Mouse (Mus musculus) megakaryocyte, embryonic 14.5 days (primary cell): ENCODE results near the gene Entpd5. TPM values are rescaled to one million over a fixed set of nuclear protein-coding genes. Genes with fewer than 3 reads are reported as not detected.

Experiments used
- H3K27me3 ChIP-seq: replicated peaks from 2 replicates; pipeline ENCODE3; 2012; ENCODE audit warnings: inconsistent platforms
- H3K36me3 ChIP-seq: replicated peaks from 2 replicates; pipeline ENCODE3; 2012; ENCODE audit warnings: low read length, inconsistent platforms, mixed read lengths
- H3K4me1 ChIP-seq: 2 replicates; pipeline ENCODE4 v1.6.1; 2012; ENCODE audit warnings: inconsistent platforms
- H3K4me3 ChIP-seq: replicated peaks from 2 replicates; pipeline ENCODE3; 2012; ENCODE audit warnings: moderate library complexity, mild to moderate bottlenecking, inconsistent platforms
- H3K9me3 ChIP-seq: 2 replicates; pipeline ENCODE4 v1.6.1; 2012; ENCODE audit warnings: inconsistent platforms
- FLI1 ChIP-seq: IDR thresholded peaks from 2 replicates; pipeline ENCODE4 v1.6.1; 2012; ENCODE audit warnings: low read length, inconsistent platforms, mixed read lengths
- GATA1 ChIP-seq: IDR thresholded peaks from 3 replicates; pipeline ENCODE4 v1.6.1; 2012; ENCODE audit warnings: mixed read lengths, low read length, inconsistent platforms, borderline replicate concordance
- polyA plus RNA-seq: library from polyadenylated mRNA; stranded (reverse); fragments of >175 nt; gene quantifications from 2 replicates; pipeline ENCODE4 v1.2.3, GENCODE M21; 2012; ENCODE audit warnings: low replicate concordance; ENCODE audit not compliant: insufficient read depth

Gene Entpd5
- polyA plus RNA-seq, 1 experiment, result 0.83 TPM

DNA sequence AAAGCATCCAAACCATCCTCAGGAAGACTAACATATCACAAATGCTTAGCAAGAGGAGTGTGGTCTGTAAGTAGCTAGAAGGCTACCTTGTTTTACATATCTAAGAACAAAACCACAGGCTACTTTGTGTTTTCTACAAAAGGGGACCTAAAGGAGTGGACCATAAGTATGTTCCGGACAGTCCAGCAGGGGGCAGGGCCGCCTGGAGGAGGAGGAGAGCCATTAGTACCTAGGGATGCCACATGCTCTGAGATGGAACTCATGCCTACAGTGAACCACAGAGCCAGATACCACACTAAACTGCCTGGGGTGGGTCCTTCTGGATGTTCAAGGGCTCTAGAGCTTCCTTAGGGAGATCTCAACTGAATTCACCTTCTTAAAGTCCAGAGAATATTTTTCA is 61.6 kb downstream of the Entpd5 start:
- peaks cover 64% of the 10 kb centered on the region for H3K36me3 ChIP-seq
- H3K9me3 ChIP-seq, result no peaks in the 10 kb centered on the region
- no peaks in the 10 kb centered on the region for H3K27me3 ChIP-seq
- peaks cover 26% of the 10 kb centered on the region for H3K4me1 ChIP-seq
- no peak overlapping the region for H3K4me3 ChIP-seq
- TF ChIP-seq FLI1 (no peak), GATA1 (no peak)

DNA sequence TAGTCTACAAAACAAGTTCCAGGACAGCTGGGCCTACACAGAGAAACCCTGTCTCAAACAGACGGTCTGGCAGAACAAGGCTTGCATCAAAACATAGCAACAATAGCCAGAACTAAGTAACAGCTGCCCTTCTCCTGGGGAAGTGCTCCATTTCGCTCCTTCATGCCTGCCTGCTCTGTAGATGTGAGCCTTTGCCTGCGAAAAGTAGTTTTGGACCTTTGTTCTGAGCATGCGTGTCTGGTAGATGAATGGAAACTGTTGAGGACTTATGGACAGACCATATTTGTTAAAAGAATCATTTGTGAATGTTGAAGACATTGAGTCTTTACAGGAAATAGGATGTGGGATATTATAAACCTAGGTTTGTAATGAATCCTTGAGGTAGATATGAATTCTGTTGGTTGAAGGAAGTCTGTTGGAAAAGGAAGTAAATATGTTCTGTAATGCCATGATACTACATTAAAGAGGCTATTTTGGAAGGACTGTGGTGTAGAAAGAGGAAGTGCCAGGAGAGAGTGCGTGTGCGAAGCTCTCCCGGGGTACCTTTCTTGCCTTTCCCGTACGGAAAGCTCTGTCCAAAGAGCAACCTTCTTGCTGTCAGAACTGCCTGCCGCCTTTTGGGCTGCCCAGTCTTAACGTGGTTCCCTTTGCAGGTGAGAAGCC is 71.7 kb downstream of the Entpd5 start:
- TF ChIP-seq FLI1, result no peak
- no peak for TF ChIP-seq GATA1
- Histone ChIP-seq H3K4me1 (peaks cover 31% of the 10 kb centered on the region), H3K4me3 (peak overlapping the region; percentile 76), H3K9me3 (no peaks in the 10 kb centered on the region), H3K36me3 (peaks cover 91% of the 10 kb centered on the region), H3K27me3 (no peaks in the 10 kb centered on the region)

DNA sequence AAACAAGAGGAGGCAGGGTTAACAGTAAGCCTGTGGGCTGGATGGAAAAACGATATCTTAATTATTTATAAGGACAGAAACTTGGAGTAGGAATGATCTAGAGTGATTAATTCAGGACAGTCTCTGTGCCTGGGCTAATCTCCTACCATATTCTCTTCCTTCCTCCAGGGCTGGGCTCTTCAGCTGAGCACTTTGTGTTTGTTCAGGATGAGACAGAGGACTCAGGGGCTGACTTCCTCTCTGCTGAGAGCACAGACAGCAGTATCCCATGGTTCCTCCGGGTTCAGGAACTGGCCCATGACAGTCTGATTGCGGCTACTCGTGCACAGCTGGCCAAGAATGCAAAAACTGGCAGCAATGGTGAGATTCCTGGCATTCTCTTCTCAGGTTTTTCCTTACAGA is 81.7 kb downstream of the Entpd5 start:
- Histone ChIP-seq H3K4me1 (peaks cover 21% of the 10 kb centered on the region), H3K4me3 (no peak overlapping the region), H3K27me3 (no peaks in the 10 kb centered on the region), H3K36me3 (peaks cover 78% of the 10 kb centered on the region), H3K9me3 (no peaks in the 10 kb centered on the region)
- no peak for TF ChIP-seq FLI1
- no peak for TF ChIP-seq GATA1

Other genes starting within 250 kb of the Entpd5 start
- gene Elmsan1, start 190.1 kb downstream of the Entpd5 start, polyA plus RNA-seq, result 9.8 and 10.1 TPM in 2 replicates
- 3.3 TPM in 1 of 2 replicates, not detected in the other for gene Ptgr2, start 123.8 kb downstream of the Entpd5 start, polyA plus RNA-seq
- 2.2 TPM in 1 of 2 replicates, not detected in the other for gene Zfp410, start 92.2 kb downstream of the Entpd5 start, polyA plus RNA-seq
- 1.5 and 4.0 TPM in 2 replicates for gene Coq6, start 47.4 kb downstream of the Entpd5 start, polyA plus RNA-seq
- 0.09 TPM in 1 of 2 replicates, not detected in the other for gene Fam161b, start 47.2 kb downstream of the Entpd5 start, polyA plus RNA-seq
- 0.95 TPM in 1 of 2 replicates, not detected in the other for gene Bbof1, start within 50 bp of the Entpd5 start, polyA plus RNA-seq
- gene Rnf113a2, start 8.2 kb upstream of the Entpd5 start, polyA plus RNA-seq, result 1.7 and 24.6 TPM in 2 replicates
- 0.53 and 1.5 TPM in 2 replicates for gene Aldh6a1, start 42.0 kb upstream of the Entpd5 start, polyA plus RNA-seq
- gene Lin52, start 42.4 kb upstream of the Entpd5 start, polyA plus RNA-seq, result 0.60 TPM in 1 of 2 replicates, not detected in the other
- gene Vsx2, start 160.7 kb upstream of the Entpd5 start, polyA plus RNA-seq, result not detected in 2 replicates
- gene Abcd4, start 208.4 kb upstream of the Entpd5 start, polyA plus RNA-seq, result 1.2 TPM in 1 of 2 replicates, not detected in the other
- gene Vrtn, start 232.0 kb upstream of the Entpd5 start, polyA plus RNA-seq, result not detected in 2 replicates